Comparison of ENCODE assay signal across 10 mouse cellular contexts in genomic region chr19:32887190-32887589, GRCm38 (mm10).
"Had no signal": no experiment of that assay in that cellular context is flagged by ENCODE, and none has a peak within 500 bp of the region (broad histone marks: within the 10 kb centered on the region; RNA-seq: fewer than 3 reads in every experiment).

No protein-coding gene starts in this region.

- H3K4me3 ChIP-seq: limb, embryonic 15.5 days; liver, embryonic 12.5 days; midbrain, embryonic 13.5 days; neural tube, embryonic 12.5 days had no signal

- H3K36me3 ChIP-seq: limb, embryonic 15.5 days; liver, embryonic 12.5 days; midbrain, embryonic 13.5 days; neural tube, embryonic 12.5 days had no signal

- ATAC-seq: liver, embryonic 12.5 days; midbrain, embryonic 13.5 days had no signal

- H3K9me3 ChIP-seq: limb, embryonic 15.5 days; liver, embryonic 12.5 days; midbrain, embryonic 13.5 days; neural tube, embryonic 12.5 days had no signal

- H3K9ac ChIP-seq: limb, embryonic 15.5 days; liver, embryonic 12.5 days; lung, embryonic 14.5 days; midbrain, embryonic 13.5 days; neural tube, embryonic 12.5 days had no signal

- H3K27ac ChIP-seq: limb, embryonic 15.5 days; liver, embryonic 12.5 days; macrophage; midbrain, embryonic 13.5 days; neural tube, embryonic 12.5 days had no signal

- DNase-seq: kidney, adult 8-10 months; kidney, postnatal 25 days; lung, embryonic 14.5 days; lung, postnatal 14 days; thymus, postnatal 4 days had no signal

- H3K4me1 ChIP-seq: liver, embryonic 12.5 days had no signal

- H3K27me3 ChIP-seq: liver, embryonic 12.5 days; neural tube, embryonic 12.5 days had no signal

- H3K4me2 ChIP-seq: limb, embryonic 15.5 days; liver, embryonic 12.5 days; lung, embryonic 14.5 days; midbrain, embryonic 13.5 days; neural tube, embryonic 12.5 days had no signal
